Mouse (Mus musculus): ENCODE measurements around the gene Usp37. TPM values are rescaled to one million over a fixed set of nuclear protein-coding genes. Genes with fewer than 3 reads are reported as not detected.

Gene Usp37
- 33.2 and 34.3 TPM in 2 replicates for polyA plus RNA-seq (2015; fragmentation: Nextera tagmentation; extraction: Ambion mirVana)

- no peaks in the 10 kb centered on the region for H3K27me3 ChIP-seq
- H3K9ac ChIP-seq: no peak within 1 kb of the TSS
- no peak for ATAC-seq (replicated peaks; ENCODE audit: low FRiP score)
- no peak within 1 kb of the TSS for H3K27ac ChIP-seq
- no peaks in the 10 kb centered on the region for H3K9me3 ChIP-seq (replicated peaks)
- 79% methylated on average over 4 of the region's 4 CpGs for WGBS
- no peak within 1 kb of the TSS for H3K4me3 ChIP-seq (replicated peaks)
- H3K4me1 ChIP-seq: peaks cover 10% of the 10 kb centered on the region
- H3K36me3 ChIP-seq: no peaks in the 10 kb centered on the region
- H3K4me2 ChIP-seq: peak within 1 kb of the TSS; percentile 52
Measured at GRCm38 (mm10) chr1:74544184-74544583, at the start of gene Usp37. TSS of gene Usp37 (minus strand) at chr1:74544284.

DNA sequence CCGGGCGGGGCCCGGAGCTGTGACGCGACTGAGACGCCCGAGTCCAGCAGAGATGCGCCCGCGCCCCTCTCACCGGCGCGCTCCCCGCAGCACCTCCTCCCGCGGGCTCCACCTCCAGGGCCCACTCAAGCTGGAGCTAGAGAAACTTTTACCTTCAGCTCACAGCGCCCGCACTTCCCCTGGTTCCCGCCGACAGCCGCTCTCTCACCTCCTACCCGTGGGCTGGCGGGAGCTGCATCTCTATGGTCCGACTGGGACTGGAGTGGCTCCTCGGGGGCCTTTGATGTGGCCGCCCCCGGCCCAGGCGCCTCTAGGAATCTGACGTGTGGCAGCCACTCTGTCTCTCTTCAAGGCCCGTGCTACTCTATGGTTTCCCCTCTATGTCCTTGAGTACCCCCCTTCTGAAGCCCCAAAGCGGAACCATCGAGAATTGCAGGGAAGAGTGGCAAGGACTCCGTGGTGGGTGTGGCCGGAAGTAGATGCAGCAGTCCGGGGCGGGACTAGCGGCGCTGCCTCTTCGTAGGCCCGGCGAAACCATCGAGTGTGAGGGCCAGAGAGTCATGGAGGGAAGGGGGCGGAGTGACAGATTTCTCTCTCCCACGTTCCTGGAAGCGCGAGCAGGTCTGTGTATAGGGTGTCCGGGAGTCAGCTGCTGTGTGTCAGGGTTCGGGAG is 43.8 kb upstream of the Usp37 start, which contains the start of the genes Zfp142 and Bcs1l:
Gene Zfp142 (minus strand): TSS at position 474 of the 673 bp plus-strand sequence.
Gene Bcs1l (plus strand): TSS at position 517 of the 673 bp plus-strand sequence.
- H3K36me3 ChIP-seq: peaks cover 46% of the 10 kb centered on the region
- WGBS: under 1% methylated on average over 45 of the region's 48 CpGs
- H3K4me3 ChIP-seq (replicated peaks): peak within 1 kb of the TSS; percentile 74
- peak within 1 kb of the TSS; percentile 90 for H3K27ac ChIP-seq
- no peaks in the 10 kb centered on the region for H3K9me3 ChIP-seq (replicated peaks)
- no peaks in the 10 kb centered on the region for H3K27me3 ChIP-seq
- peak within 1 kb of the TSS; percentile 82 for H3K4me2 ChIP-seq
- peaks cover 22% of the 10 kb centered on the region for H3K4me1 ChIP-seq
- peak; percentile 99 for ATAC-seq (replicated peaks; ENCODE audit: low FRiP score)
- peak within 1 kb of the TSS; percentile 74 for H3K9ac ChIP-seq

- H3K27ac ChIP-seq: peak overlapping the region; percentile 90
- peak overlapping the region; percentile 74 for H3K9ac ChIP-seq
- under 1% methylated on average over 24 of the region's 24 CpGs for WGBS
- H3K4me3 ChIP-seq (replicated peaks): peak overlapping the region; percentile 74
- H3K36me3 ChIP-seq: peaks cover 47% of the 10 kb centered on the region
- peak; percentile 12 for ATAC-seq (replicated peaks; ENCODE audit: low FRiP score)
- no peaks in the 10 kb centered on the region for H3K27me3 ChIP-seq
- peaks cover 22% of the 10 kb centered on the region for H3K4me1 ChIP-seq
- no peaks in the 10 kb centered on the region for H3K9me3 ChIP-seq (replicated peaks)
- peak overlapping the region; percentile 82 for H3K4me2 ChIP-seq
Measured at GRCm38 (mm10) chr1:74587233-74587772, 43.2 kb upstream of the Usp37 start.

- Histone ChIP-seq H3K4me1 (peaks cover 22% of the 10 kb centered on the region), H3K36me3 (peaks cover 36% of the 10 kb centered on the region), H3K9ac (no peak overlapping the region), H3K27ac (no peak overlapping the region), H3K27me3 (no peaks in the 10 kb centered on the region), H3K9me3 (replicated peaks) (no peaks in the 10 kb centered on the region), H3K4me2 (no peak overlapping the region), H3K4me3 (replicated peaks) (no peak overlapping the region)
- 91% methylated on average over 3 of the region's 3 CpGs for WGBS
- ATAC-seq (replicated peaks; ENCODE audit: low FRiP score): no peak
Measured at GRCm38 (mm10) chr1:74584616-74585398, 40.7 kb upstream of the Usp37 start.

GRCm38 (mm10) chr1:74582621-74583020 is 38.5 kb upstream of the Usp37 start:
- Histone ChIP-seq H3K27me3 (no peaks in the 10 kb centered on the region), H3K9me3 (replicated peaks) (no peaks in the 10 kb centered on the region), H3K4me1 (peaks cover 17% of the 10 kb centered on the region), H3K4me2 (no peak overlapping the region), H3K4me3 (replicated peaks) (no peak overlapping the region), H3K9ac (no peak overlapping the region), H3K27ac (no peak overlapping the region), H3K36me3 (peaks cover 56% of the 10 kb centered on the region)
- no peak for ATAC-seq (replicated peaks; ENCODE audit: low FRiP score)
- WGBS: 89% methylated on average over 3 of the region's 3 CpGs

GRCm38 (mm10) chr1:74569739-74570719 is 25.9 kb upstream of the Usp37 start:
- H3K9ac ChIP-seq: no peak overlapping the region
- peaks cover 95% of the 10 kb centered on the region for H3K36me3 ChIP-seq
- H3K27me3 ChIP-seq: no peaks in the 10 kb centered on the region
- no peak overlapping the region for H3K4me2 ChIP-seq
- no peaks in the 10 kb centered on the region for H3K4me1 ChIP-seq
- no peak overlapping the region for H3K4me3 ChIP-seq (replicated peaks)
- H3K27ac ChIP-seq: no peak overlapping the region
- no peaks in the 10 kb centered on the region for H3K9me3 ChIP-seq (replicated peaks)
- no peak for ATAC-seq (replicated peaks; ENCODE audit: low FRiP score)
- 91% methylated on average over 29 of the region's 29 CpGs for WGBS

- Histone ChIP-seq H3K36me3 (peaks cover 69% of the 10 kb centered on the region), H3K9ac (no peak overlapping the region), H3K9me3 (replicated peaks) (no peaks in the 10 kb centered on the region), H3K27me3 (no peaks in the 10 kb centered on the region), H3K4me1 (no peaks in the 10 kb centered on the region), H3K4me3 (replicated peaks) (no peak overlapping the region), H3K27ac (no peak overlapping the region), H3K4me2 (no peak overlapping the region)
- WGBS: 93% methylated on average over 6 of the region's 6 CpGs
- no peak for ATAC-seq (replicated peaks; ENCODE audit: low FRiP score)
Measured at GRCm38 (mm10) chr1:74565834-74566233, 21.8 kb upstream of the Usp37 start.

DNA sequence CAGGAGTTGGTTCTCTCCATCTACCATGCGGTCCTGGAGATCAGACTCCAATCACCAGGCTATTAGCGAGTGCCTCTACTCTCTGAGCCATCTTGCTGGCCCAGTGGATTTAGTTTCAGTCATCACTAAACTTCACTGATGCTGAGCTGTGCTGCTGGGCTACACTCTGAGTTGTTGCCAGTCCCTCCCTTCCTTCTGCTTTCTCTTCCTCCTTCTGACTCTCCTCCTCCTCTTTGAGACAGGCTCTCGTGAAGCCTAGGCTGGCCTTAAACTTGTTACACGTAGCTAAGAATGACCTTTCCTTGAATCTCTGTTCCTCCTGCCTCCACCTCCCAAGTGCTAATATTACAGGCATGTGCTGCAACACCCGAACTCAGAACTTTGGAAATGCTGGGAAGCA is 15.0 kb upstream of the Usp37 start:
- H3K36me3 ChIP-seq: peaks cover 6% of the 10 kb centered on the region
- H3K9me3 ChIP-seq (replicated peaks): no peaks in the 10 kb centered on the region
- no peak overlapping the region for H3K4me3 ChIP-seq (replicated peaks)
- no peaks in the 10 kb centered on the region for H3K27me3 ChIP-seq
- H3K27ac ChIP-seq: no peak overlapping the region
- WGBS: 83% methylated on average over 5 of the region's 5 CpGs
- H3K4me2 ChIP-seq: no peak overlapping the region
- H3K9ac ChIP-seq: no peak overlapping the region
- no peaks in the 10 kb centered on the region for H3K4me1 ChIP-seq
- no peak for ATAC-seq (replicated peaks; ENCODE audit: low FRiP score)

DNA sequence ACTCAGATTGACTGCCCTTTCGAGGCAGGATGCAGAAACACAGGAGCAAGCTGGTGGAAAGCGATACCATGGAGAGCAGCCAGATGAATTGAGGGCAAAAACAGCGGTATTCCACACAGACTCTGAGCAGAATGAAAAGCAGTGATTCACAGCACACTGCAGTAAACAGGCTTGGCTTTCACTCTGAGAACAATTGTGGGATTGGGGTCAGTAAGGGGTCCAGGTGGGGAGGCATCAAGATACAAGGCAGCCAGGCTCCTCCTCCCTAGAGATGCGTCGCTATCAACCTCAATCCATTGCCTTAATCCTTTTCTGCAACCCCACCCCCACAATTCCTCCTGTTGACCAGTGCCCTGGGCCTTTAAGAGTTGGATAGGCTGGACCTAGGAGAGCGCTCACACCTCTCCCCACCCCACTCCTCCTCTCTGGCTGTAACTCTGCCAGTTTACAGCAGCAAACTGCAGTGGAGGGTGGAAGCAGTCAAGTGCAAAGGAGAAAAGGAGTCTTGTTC is 1.6 kb downstream of the Usp37 start, which contains the start of gene Plcd4:
Gene Plcd4 (plus strand): TSS at position 438 of the 511 bp plus-strand sequence.
- WGBS: 5% methylated on average over 6 of the region's 6 CpGs
- Histone ChIP-seq H3K4me2 (peak within 1 kb of the TSS; percentile 52), H3K9me3 (replicated peaks) (no peaks in the 10 kb centered on the region), H3K36me3 (no peaks in the 10 kb centered on the region), H3K9ac (no peak within 1 kb of the TSS), H3K27ac (peak within 1 kb of the TSS; percentile 30; the same call in 1 of the 2 replicates), H3K4me3 (replicated peaks) (no peak within 1 kb of the TSS; the same call in 1 of the 2 replicates), H3K4me1 (peaks cover 10% of the 10 kb centered on the region), H3K27me3 (no peaks in the 10 kb centered on the region)
- ATAC-seq (replicated peaks; ENCODE audit: low FRiP score): peak; percentile 75

GRCm38 (mm10) chr1:74538650-74539049 is 5.4 kb downstream of the Usp37 start:
- Histone ChIP-seq H3K4me1 (peaks cover 10% of the 10 kb centered on the region), H3K36me3 (no peaks in the 10 kb centered on the region), H3K4me2 (no peak overlapping the region), H3K27me3 (no peaks in the 10 kb centered on the region), H3K27ac (no peak overlapping the region), H3K9ac (no peak overlapping the region), H3K9me3 (replicated peaks) (no peaks in the 10 kb centered on the region), H3K4me3 (replicated peaks) (no peak overlapping the region)
- ATAC-seq (replicated peaks; ENCODE audit: low FRiP score): no peak

DNA sequence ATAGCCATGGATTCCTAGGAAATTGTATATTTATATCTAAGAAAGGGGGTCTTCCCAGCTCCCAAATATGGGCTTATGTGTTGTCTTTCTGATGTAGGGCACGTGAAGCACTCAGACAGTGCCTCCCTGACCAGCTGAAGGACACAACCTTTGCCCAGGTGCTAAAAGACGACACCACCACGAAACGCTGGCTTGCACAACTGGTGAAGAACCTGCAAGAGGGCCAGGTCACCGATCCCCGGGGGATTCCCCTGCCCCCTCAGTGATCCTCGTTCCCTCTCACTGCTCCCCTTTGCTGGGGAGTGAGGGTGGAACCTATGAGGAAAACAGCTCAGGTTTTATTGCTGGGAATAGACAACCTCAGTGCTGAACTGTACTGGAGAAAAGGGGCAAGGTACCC is 15.5 kb downstream of the Usp37 start:
- no peak overlapping the region for H3K9ac ChIP-seq
- no peaks in the 10 kb centered on the region for H3K9me3 ChIP-seq (replicated peaks)
- 61% methylated on average over 7 of the region's 7 CpGs for whole genome bisulfite sequencing

More for the DNA sequence above, 15.5 kb downstream of the Usp37 start:
- H3K4me3 ChIP-seq (replicated peaks): no peak overlapping the region
- no peak for ATAC-seq (replicated peaks; ENCODE audit: low FRiP score)
- no peak overlapping the region for H3K27ac ChIP-seq
- no peaks in the 10 kb centered on the region for H3K4me1 ChIP-seq
- no peaks in the 10 kb centered on the region for H3K27me3 ChIP-seq
- H3K4me2 ChIP-seq: no peak overlapping the region
- peaks cover 94% of the 10 kb centered on the region for H3K36me3 ChIP-seq

Data from kidney, embryonic 15.5 days (tissue).